Mouse (Mus musculus) CH12F3 (cell line): Measurements from ENCODE around the gene Gm20883.
"Not testable (repeated sequence)": the region's sequence is repeated elsewhere in the genome, so short reads cannot be mapped to it uniquely, and the experiment has no call there.

Experiments used
- in situ Hi-C: fragments of 300-500 bp; cut with MboI; formaldehyde crosslinking; loops from 2 replicates; pipeline ENCODE4 v1.14.3; 2020; ENCODE audit warnings: low sequenced_read_pairs

Gm20883 gene

DNA sequence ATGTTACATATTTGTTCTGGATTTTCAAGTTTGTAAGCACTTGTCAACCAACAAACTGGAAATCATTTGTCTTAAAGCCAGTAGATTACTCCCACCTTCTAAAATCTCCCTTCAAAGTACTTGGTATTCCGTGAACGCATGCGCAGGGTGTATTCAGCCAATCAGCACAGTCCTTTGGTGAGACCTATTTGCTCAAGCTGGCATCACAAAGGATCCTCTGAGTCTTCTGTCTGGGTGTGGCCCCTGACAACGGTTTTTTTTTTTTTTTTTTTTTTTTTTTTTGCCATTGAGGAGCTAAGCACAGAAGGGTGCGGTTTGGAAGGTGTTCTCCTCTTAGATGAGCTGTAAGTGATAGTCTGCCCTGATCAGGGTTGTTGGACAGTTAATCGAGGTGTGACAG is at the start of gene Gm20883:
TSS of gene Gm20883 (plus strand) at position 301 of the 400 bp plus-strand sequence.
- in situ Hi-C loops: not testable (repeated sequence)
